In genomic region chr2:30084113-30084512, GRCm38 (mm10) we compare ENCODE assay signal across 10 mouse cellular contexts. TPM values are rescaled to one million over a fixed set of nuclear protein-coding genes. Genes with fewer than 3 reads are reported as not detected.
DNase-seq lines count a peak whose midpoint lies in the region; ATAC-seq and TF ChIP-seq lines count a peak whose summit lies in the region.
"Had no signal": no experiment of that assay in that cellular context is flagged by ENCODE, and none has a peak within 500 bp of the region (broad histone marks: within the 10 kb centered on the region; RNA-seq: fewer than 3 reads in every experiment).

No protein-coding gene starts in this region.

- no peak overlapping the region for H3K27ac ChIP-seq in heart, embryonic 11.5 days (ENCODE audit: low read depth, low read length)
- no peak overlapping the region for H3K27ac ChIP-seq in hindbrain, embryonic 13.5 days
- H3K27ac ChIP-seq in liver, postnatal 0 days (ENCODE audit: low read depth), result 0 out of 2 replicates have a peak overlapping the region, but pooled peaks have one; percentile 16
- H3K27ac ChIP-seq: liver, embryonic 14.5 days had no signal

- H3K4me3 ChIP-seq in heart, embryonic 11.5 days (ENCODE audit: low read depth, low read length), result no peak overlapping the region
- H3K4me3 ChIP-seq in hindbrain, embryonic 13.5 days, result no peak overlapping the region
- no peak overlapping the region for H3K4me3 ChIP-seq in liver, postnatal 0 days (ENCODE audit: low read depth, low read length)

- no peaks in the 10 kb centered on the region for H3K27me3 ChIP-seq in heart, embryonic 11.5 days (ENCODE audit: control insufficient read depth, insufficient read depth, low read length)
- H3K27me3 ChIP-seq in hindbrain, embryonic 13.5 days, result no peaks in the 10 kb centered on the region
- H3K27me3 ChIP-seq in liver, postnatal 0 days (ENCODE audit: insufficient read depth, low read length), result no peaks in the 10 kb centered on the region

- ATAC-seq in heart, embryonic 11.5 days (replicated peaks; ENCODE audit: insufficient number of reproducible peaks, low FRiP score, low TSS enrichment), result no peak
- no peak for ATAC-seq in hindbrain, embryonic 13.5 days (ENCODE audit: low FRiP score)
- no peak for ATAC-seq in liver, postnatal 0 days
- no peak for ATAC-seq in activated CD4-positive, CD25-positive, alpha-beta regulatory T cell, adult 4 months

- no peaks in the 10 kb centered on the region for H3K9me3 ChIP-seq in heart, embryonic 11.5 days (replicated peaks; ENCODE audit: control insufficient read depth, low read length)
- H3K9me3 ChIP-seq in hindbrain, embryonic 13.5 days, result no peaks in the 10 kb centered on the region
- H3K9me3 ChIP-seq in liver, postnatal 0 days (ENCODE audit: low read length), result no peaks in the 10 kb centered on the region

- H3K4me2 ChIP-seq in heart, embryonic 11.5 days, result peak overlapping the region; percentile 58
- H3K4me2 ChIP-seq in hindbrain, embryonic 13.5 days, result peak overlapping the region; percentile 44
- H3K4me2 ChIP-seq in liver, postnatal 0 days (ENCODE audit: low read depth, low read length), result 0 out of 2 replicates have a peak overlapping the region, but pooled peaks have one; percentile 38

- 0 out of 2 replicates have a peak, but pooled peaks cover 4% of the 10 kb centered on the region for H3K36me3 ChIP-seq in heart, embryonic 11.5 days (ENCODE audit: control insufficient read depth, insufficient read depth, low read length)
- no peaks in the 10 kb centered on the region for H3K36me3 ChIP-seq in hindbrain, embryonic 13.5 days
- no peaks in the 10 kb centered on the region for H3K36me3 ChIP-seq in liver, postnatal 0 days (replicated peaks; ENCODE audit: insufficient read depth, low read length)

- intact Hi-C loops in heart, postnatal 10 days (cut with DNase I), result no loop called here

- DNase-seq in heart, postnatal 10 days, result no peak
- peak; percentile 21 to 29 for DNase-seq in B cell, adult 2 months
- DNase-seq in liver, postnatal 0 days, result no peak
- no peak for DNase-seq in right cerebral cortex, postnatal 10 days (ENCODE audit: low spot score in 2 of 2)
- no peak for DNase-seq in testis, postnatal 14 days (ENCODE audit: low spot score)
- DNase-seq: cerebellum, adult 2 months had no signal

- H3K9ac ChIP-seq in heart, embryonic 11.5 days (ENCODE audit: low read depth, low read length), result no peak overlapping the region
- H3K9ac ChIP-seq in hindbrain, embryonic 13.5 days, result no peak overlapping the region
- H3K9ac ChIP-seq in liver, postnatal 0 days (replicated peaks), result no peak overlapping the region
- H3K9ac ChIP-seq: liver, embryonic 14.5 days had no signal

- TF ChIP-seq EP300 in liver, postnatal 0 days (IDR thresholded peaks at IDR 0.05; ENCODE audit: low read depth), result no peak

- H3K4me1 ChIP-seq in heart, embryonic 11.5 days (ENCODE audit: control insufficient read depth, insufficient read depth, low read length), result peaks cover 9% of the 10 kb centered on the region; the same call in 1 of the 2 replicates
- H3K4me1 ChIP-seq in hindbrain, embryonic 13.5 days (replicated peaks), result peaks cover 7% of the 10 kb centered on the region
- no peaks in the 10 kb centered on the region for H3K4me1 ChIP-seq in liver, postnatal 0 days (ENCODE audit: insufficient read depth)

- no peak for TF ChIP-seq CTCF in liver, postnatal 0 days (IDR thresholded peaks at IDR 0.05; ENCODE audit: low read depth)

- WGBS in heart, embryonic 11.5 days (ENCODE audit: insufficient replicate concordance), result 54% methylated on average over 5 of the region's 5 CpGs
- 62% methylated on average over 5 of the region's 5 CpGs for WGBS in hindbrain, embryonic 13.5 days
- WGBS in liver, postnatal 0 days (ENCODE audit: insufficient replicate concordance), result 56% methylated on average over 5 of the region's 5 CpGs

RNA-seq across cellular contexts. Expression of gene Pkn3, which starts 6.6 kb away (rescaled TPM):
- 11.0 and 11.2 TPM in 2 replicates for polyA plus RNA-seq in heart, embryonic 11.5 days (2014; fragmentation: Nextera tagmentation; extraction: Ambion mirVana)
- 10 to 100 TPM; 11.4 to 12.9 TPM for total RNA-seq in heart, postnatal 10 days (2021)
- 1.9 and 2.3 TPM in 2 replicates for polyA plus RNA-seq in hindbrain, embryonic 13.5 days (2015; fragmentation: Nextera tagmentation; extraction: Ambion mirVana)
- polyA plus RNA-seq in liver, postnatal 0 days (2015; fragmentation: Nextera tagmentation; extraction: Ambion mirVana), result 0.75 and 1.0 TPM in 2 replicates
- under 1 TPM in 1 of 2 experiments, not detected in 1; 0.41 TPM for polyA plus RNA-seq in activated CD4-positive, CD25-positive, alpha-beta regulatory T cell, adult 4 months (2017; shearing (Covaris generic))

RNA-seq across cellular contexts. Expression of gene Zdhhc12, which starts 9.3 kb away (rescaled TPM):
- 56.3 and 59.1 TPM in 2 replicates for polyA plus RNA-seq in heart, embryonic 11.5 days (2014; fragmentation: Nextera tagmentation; extraction: Ambion mirVana)
- total RNA-seq in heart, postnatal 10 days (2021), result 1 to 10 TPM; 7.5 to 7.8 TPM
- polyA plus RNA-seq in hindbrain, embryonic 13.5 days (2015; fragmentation: Nextera tagmentation; extraction: Ambion mirVana), result 24.2 TPM in 2 replicates
- polyA plus RNA-seq in liver, postnatal 0 days (2015; fragmentation: Nextera tagmentation; extraction: Ambion mirVana), result 25.1 and 27.0 TPM in 2 replicates
- polyA plus RNA-seq in activated CD4-positive, CD25-positive, alpha-beta regulatory T cell, adult 4 months (2017; shearing (Covaris generic)), result 10 to 100 TPM; 31.6 to 32.4 TPM

RNA-seq across cellular contexts. Expression of gene Set, which starts 26.9 kb away (rescaled TPM):
- polyA plus RNA-seq in heart, embryonic 11.5 days (2014; fragmentation: Nextera tagmentation; extraction: Ambion mirVana), result 291 and 322 TPM in 2 replicates
- total RNA-seq in heart, postnatal 10 days (2021), result 100 to 1,000 TPM; 131 to 149 TPM
- polyA plus RNA-seq in hindbrain, embryonic 13.5 days (2015; fragmentation: Nextera tagmentation; extraction: Ambion mirVana), result 400 TPM in 2 replicates
- polyA plus RNA-seq in liver, postnatal 0 days (2015; fragmentation: Nextera tagmentation; extraction: Ambion mirVana), result 115 and 116 TPM in 2 replicates
- polyA plus RNA-seq in activated CD4-positive, CD25-positive, alpha-beta regulatory T cell, adult 4 months (2017; shearing (Covaris generic)), result 100 to 1,000 TPM; 369 to 379 TPM

RNA-seq across cellular contexts. Expression of gene Wdr34, which starts 35.4 kb away (rescaled TPM):
- 17.5 and 17.6 TPM in 2 replicates for polyA plus RNA-seq in heart, embryonic 11.5 days (2014; fragmentation: Nextera tagmentation; extraction: Ambion mirVana)
- 10 to 100 TPM in 1 of 2 experiments, 1 to 10 TPM in 1; 9.1 to 11.6 TPM for total RNA-seq in heart, postnatal 10 days (2021)
- 64.2 and 67.0 TPM in 2 replicates for polyA plus RNA-seq in hindbrain, embryonic 13.5 days (2015; fragmentation: Nextera tagmentation; extraction: Ambion mirVana)
- 5.8 and 6.6 TPM in 2 replicates for polyA plus RNA-seq in liver, postnatal 0 days (2015; fragmentation: Nextera tagmentation; extraction: Ambion mirVana)
- polyA plus RNA-seq in activated CD4-positive, CD25-positive, alpha-beta regulatory T cell, adult 4 months (2017; shearing (Covaris generic)), result 1 to 10 TPM in 1 of 2 experiments, under 1 TPM in 1; 0.87 to 1.4 TPM

RNA-seq across cellular contexts. Expression of gene Zer1, which starts 40.3 kb away (rescaled TPM):
- polyA plus RNA-seq in heart, embryonic 11.5 days (2014; fragmentation: Nextera tagmentation; extraction: Ambion mirVana), result 5.4 and 7.1 TPM in 2 replicates
- 10 to 100 TPM; 25.7 to 26.7 TPM for total RNA-seq in heart, postnatal 10 days (2021)
- polyA plus RNA-seq in hindbrain, embryonic 13.5 days (2015; fragmentation: Nextera tagmentation; extraction: Ambion mirVana), result 14.1 and 15.2 TPM in 2 replicates
- polyA plus RNA-seq in liver, postnatal 0 days (2015; fragmentation: Nextera tagmentation; extraction: Ambion mirVana), result 1.6 and 1.8 TPM in 2 replicates
- 10 to 100 TPM; 14.5 to 15.2 TPM for polyA plus RNA-seq in activated CD4-positive, CD25-positive, alpha-beta regulatory T cell, adult 4 months (2017; shearing (Covaris generic))

Comparison
In these comparisons a context has a peak if more than half of its experiments do, and no peak if none do; other contexts are left out.
1. DNase-seq: peak in B cell, adult 2 months (2 of 2); none in heart, postnatal 10 days (0 of 2), liver, postnatal 0 days (single experiment), right cerebral cortex, postnatal 10 days (0 of 2) and testis, postnatal 14 days (single experiment).
2. Peak in every context shown above with its lines, with median percentiles within 50 percentile points of each other: H3K4me2 ChIP-seq.